Mouse (Mus musculus) liver, embryonic 11.5 days (tissue): ENCODE measurements around the gene Sh3pxd2a. TPM values are rescaled to one million over a fixed set of nuclear protein-coding genes. Genes with fewer than 3 reads are reported as not detected.

Source experiments
- ATAC-seq: fragments of 200-750 bp; cut with Nextera tagmentation; replicated peaks from 2 replicates; pipeline ENCODE4 v1.8.0; 2017; ENCODE audit warnings: moderate number of reproducible peaks, mild to moderate bottlenecking, moderate TSS enrichment, moderate library complexity; ENCODE audit not compliant: low FRiP score
- DNase-seq: peaks from one replicate; pipeline ENCODE4 v3.0.0-alpha.2; 2017; ENCODE audit warnings: low spot score
- H3K27ac ChIP-seq: fragments of 300-500 bp; sonication (generic); 2 replicates; pipeline ENCODE4 v1.5.1; 2014; ENCODE audit warnings: mild to moderate bottlenecking, low read depth, low read length, control low read depth
- H3K27me3 ChIP-seq: fragments of 300-500 bp; sonication (generic); replicated peaks from 2 replicates; pipeline ENCODE4 v1.6.1; 2014; ENCODE audit warnings: low read length, mixed read lengths; ENCODE audit not compliant: control insufficient read depth, insufficient read depth
- H3K36me3 ChIP-seq: fragments of 300-500 bp; sonication (generic); 2 replicates; pipeline ENCODE4 v1.6.1; 2014; ENCODE audit warnings: mild to moderate bottlenecking, low read length, moderate library complexity, mixed read lengths; ENCODE audit not compliant: control insufficient read depth, insufficient read depth
- H3K4me1 ChIP-seq: fragments of 300-500 bp; sonication (generic); replicated peaks from 2 replicates; pipeline ENCODE4 v1.6.1; 2014; ENCODE audit warnings: low read length, mixed read lengths; ENCODE audit not compliant: control insufficient read depth, insufficient read depth
- H3K4me2 ChIP-seq: fragments of 300-500 bp; sonication (generic); 2 replicates; pipeline ENCODE4 v1.6.1; 2014; ENCODE audit warnings: mild to moderate bottlenecking, control low read depth, moderate library complexity
- H3K4me3 ChIP-seq: fragments of 300-500 bp; sonication (generic); 2 replicates; pipeline ENCODE4 v1.5.1; 2014; ENCODE audit warnings: low read depth, low read length, control low read depth
- H3K9ac ChIP-seq: fragments of 300-500 bp; sonication (generic); 2 replicates; pipeline ENCODE4 v1.6.1; 2014; ENCODE audit warnings: low read depth, low read length, control low read depth
- H3K9me3 ChIP-seq: fragments of 300-500 bp; sonication (generic); 2 replicates; pipeline ENCODE4 v1.6.1; 2016; ENCODE audit warnings: low read length, inconsistent platforms, mixed read lengths; ENCODE audit not compliant: control insufficient read depth
- WGBS: fragments of 180-500 bp; shearing (Covaris S2); extraction: QIAGEN DNeasy Blood & Tissue Kit; methylation state at CpG from one replicate; pipeline ENCODE4 v1.1.7; 2014; 5-methylcytosine and 5-hydroxymethylcytosine counted together
- polyA plus RNA-seq: library from polyadenylated mRNA; unstranded; fragments of >200 nt; fragmentation: Nextera tagmentation; extraction: Ambion mirVana; gene quantifications from 2 replicates; pipeline ENCODE4 v1.2.1, GENCODE M21; 2014

Gene Sh3pxd2a
- polyA plus RNA-seq, 1 experiment from 2014 or later = 3.6 TPM

DNA sequence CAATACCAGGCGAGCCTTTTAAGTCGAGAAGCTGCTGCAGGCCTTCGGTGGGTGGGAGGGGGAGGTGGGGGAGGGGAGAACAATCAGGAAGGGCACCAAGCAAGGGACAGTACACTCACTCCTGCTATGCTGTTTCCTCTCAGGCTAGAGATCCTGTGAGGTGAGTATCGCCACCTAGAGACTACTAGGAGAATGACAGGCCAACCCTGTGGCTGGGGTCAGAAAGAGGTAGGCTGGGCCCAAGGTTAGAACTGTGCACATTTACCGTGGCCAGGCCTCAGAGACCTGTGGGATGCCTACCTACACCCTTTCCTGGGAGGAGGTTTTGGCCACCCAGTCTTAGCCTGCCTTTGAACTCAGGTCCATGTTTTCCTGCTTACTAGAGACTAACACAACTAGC lies 204.6 kb downstream of the Sh3pxd2a start:
- Histone ChIP-seq H3K27me3 (peaks cover 2% of the 10 kb centered on the region), H3K4me1 (no peaks in the 10 kb centered on the region; the same call in 1 of the 2 replicates), H3K4me3 (no peak overlapping the region), H3K4me2 (no peak overlapping the region), H3K36me3 (no peaks in the 10 kb centered on the region), H3K27ac (no peak overlapping the region), H3K9me3 (no peaks in the 10 kb centered on the region), H3K9ac (no peak overlapping the region)
- DNase-seq (no peak), ATAC-seq (peak; percentile 40; the same call in 1 of the 2 replicates)
- 6% methylated on average over 5 of the region's 5 CpGs for WGBS

DNA sequence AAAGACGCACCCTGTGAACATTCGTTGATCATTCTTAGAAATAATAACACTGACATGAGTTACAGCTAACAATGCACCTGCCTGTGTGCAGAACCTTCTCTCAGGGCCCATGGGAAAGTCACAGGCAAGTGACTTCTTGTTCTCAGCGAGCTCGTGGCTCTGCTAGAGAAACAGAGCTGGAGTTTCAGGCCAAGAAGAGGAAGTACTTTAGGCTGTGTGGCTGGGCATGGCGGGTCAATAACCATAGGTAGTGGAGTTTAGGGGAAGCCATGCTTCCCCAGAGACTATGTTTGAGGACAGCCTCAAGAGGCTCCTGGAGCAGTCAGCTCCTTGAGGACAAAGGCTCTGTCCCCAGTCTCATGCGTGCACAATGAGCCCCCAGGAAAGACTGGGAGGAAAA lies 208.3 kb downstream of the Sh3pxd2a start:
- no peak for DNase-seq
- Histone ChIP-seq H3K9ac (no peak overlapping the region), H3K27me3 (peaks cover 37% of the 10 kb centered on the region), H3K4me2 (no peak overlapping the region), H3K27ac (no peak overlapping the region), H3K4me1 (peaks cover 2% of the 10 kb centered on the region), H3K36me3 (no peaks in the 10 kb centered on the region), H3K4me3 (no peak overlapping the region), H3K9me3 (no peaks in the 10 kb centered on the region)
- no peak for ATAC-seq
- WGBS = 51% methylated on average over 6 of the region's 6 CpGs

DNA sequence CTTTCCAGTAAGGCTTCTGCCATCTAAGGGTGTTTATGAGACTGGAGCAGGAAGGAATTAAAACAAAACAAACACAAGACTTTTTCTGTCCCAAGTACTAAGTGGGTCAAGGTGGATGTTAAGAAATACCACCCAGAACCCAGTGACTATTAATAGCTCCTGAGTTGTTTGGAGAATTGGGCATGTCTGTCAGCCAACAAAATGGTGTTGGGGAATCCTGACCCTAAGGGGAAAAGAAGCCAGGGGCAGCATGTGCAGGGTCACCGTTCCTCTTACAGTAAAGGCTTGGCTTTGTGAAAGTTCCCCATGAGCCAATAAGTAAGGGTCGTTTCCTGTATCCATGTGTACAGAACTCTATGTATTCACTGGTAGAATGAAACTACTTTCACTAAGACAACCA lies 209.2 kb downstream of the Sh3pxd2a start:
- ATAC-seq (no peak), DNase-seq (no peak)
- Histone ChIP-seq H3K4me3 (no peak overlapping the region), H3K4me2 (no peak overlapping the region), H3K27ac (no peak overlapping the region), H3K27me3 (peaks cover 38% of the 10 kb centered on the region), H3K4me1 (peaks cover 2% of the 10 kb centered on the region), H3K36me3 (no peaks in the 10 kb centered on the region), H3K9me3 (no peaks in the 10 kb centered on the region), H3K9ac (no peak overlapping the region)
- WGBS = 70% methylated on average over 2 of the region's 2 CpGs

DNA sequence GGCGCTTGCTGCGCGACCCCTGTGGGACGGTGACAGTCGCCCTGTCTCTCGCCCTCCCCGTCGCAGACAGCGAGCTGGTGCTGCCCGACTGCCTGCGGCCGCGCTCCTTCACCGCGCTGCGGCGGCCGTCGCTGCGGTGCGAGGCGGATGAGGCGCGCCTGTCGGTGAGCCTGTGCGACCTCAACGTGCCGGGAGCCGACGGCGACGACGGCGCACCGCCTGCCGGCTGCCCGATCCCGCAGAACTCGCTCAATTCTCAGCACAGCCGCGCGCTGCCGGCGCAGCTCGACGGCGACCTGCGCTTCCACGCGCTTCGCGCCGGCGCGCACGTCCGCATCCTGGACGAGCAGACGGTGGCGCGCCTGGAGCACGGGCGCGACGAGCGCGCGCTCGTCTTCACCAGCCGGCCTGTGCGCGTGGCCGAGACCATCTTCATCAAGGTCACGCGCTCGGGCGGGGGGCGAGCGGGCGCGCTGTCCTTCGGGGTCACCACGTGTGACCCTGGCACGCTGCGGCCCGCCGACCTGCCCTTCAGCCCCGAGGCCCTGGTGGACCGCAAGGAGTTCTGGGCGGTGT lies 211.1 kb downstream of the Sh3pxd2a start:
- ATAC-seq = no peak

DNA sequence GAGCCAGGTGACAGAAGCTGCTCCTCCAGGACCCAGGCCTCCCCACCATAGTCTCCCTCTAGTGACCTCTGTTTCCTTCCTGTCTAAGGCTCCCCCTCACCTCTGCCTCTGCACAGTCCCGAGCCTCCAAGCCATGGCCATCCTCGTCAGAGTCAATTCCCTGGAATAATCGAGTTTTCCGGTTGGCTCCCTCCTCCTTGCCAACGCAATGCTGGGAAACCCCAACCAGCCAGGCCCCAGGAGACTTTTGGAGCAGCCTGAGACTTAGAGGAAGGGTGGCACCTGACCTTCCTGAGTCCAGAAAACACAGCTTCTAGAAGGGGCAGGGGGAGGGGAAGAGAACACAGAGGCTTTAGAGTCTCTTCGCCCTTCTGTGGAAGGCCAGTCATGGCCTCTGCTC lies 213.3 kb downstream of the Sh3pxd2a start:
- Histone ChIP-seq H3K4me3 (no peak overlapping the region), H3K9me3 (no peaks in the 10 kb centered on the region), H3K9ac (no peak overlapping the region), H3K27me3 (peaks cover 38% of the 10 kb centered on the region), H3K36me3 (no peaks in the 10 kb centered on the region), H3K27ac (no peak overlapping the region), H3K4me1 (peaks cover 2% of the 10 kb centered on the region; the same call in 1 of the 2 replicates), H3K4me2 (no peak overlapping the region)
- 74% methylated on average over 6 of the region's 6 CpGs for WGBS
- DNase-seq (no peak), ATAC-seq (no peak)

More for the DNA sequence above, 211.1 kb downstream of the Sh3pxd2a start:
- Histone ChIP-seq H3K27me3 (peaks cover 38% of the 10 kb centered on the region), H3K4me2 (peak overlapping the region; percentile 63), H3K27ac (no peak overlapping the region), H3K9ac (no peak overlapping the region), H3K9me3 (no peaks in the 10 kb centered on the region), H3K4me1 (peaks cover 2% of the 10 kb centered on the region; the same call in 1 of the 2 replicates), H3K36me3 (no peaks in the 10 kb centered on the region), H3K4me3 (peak overlapping the region; percentile 43)
- 4% methylated on average over 89 of the region's 90 CpGs for WGBS
- no peak for DNase-seq

DNA sequence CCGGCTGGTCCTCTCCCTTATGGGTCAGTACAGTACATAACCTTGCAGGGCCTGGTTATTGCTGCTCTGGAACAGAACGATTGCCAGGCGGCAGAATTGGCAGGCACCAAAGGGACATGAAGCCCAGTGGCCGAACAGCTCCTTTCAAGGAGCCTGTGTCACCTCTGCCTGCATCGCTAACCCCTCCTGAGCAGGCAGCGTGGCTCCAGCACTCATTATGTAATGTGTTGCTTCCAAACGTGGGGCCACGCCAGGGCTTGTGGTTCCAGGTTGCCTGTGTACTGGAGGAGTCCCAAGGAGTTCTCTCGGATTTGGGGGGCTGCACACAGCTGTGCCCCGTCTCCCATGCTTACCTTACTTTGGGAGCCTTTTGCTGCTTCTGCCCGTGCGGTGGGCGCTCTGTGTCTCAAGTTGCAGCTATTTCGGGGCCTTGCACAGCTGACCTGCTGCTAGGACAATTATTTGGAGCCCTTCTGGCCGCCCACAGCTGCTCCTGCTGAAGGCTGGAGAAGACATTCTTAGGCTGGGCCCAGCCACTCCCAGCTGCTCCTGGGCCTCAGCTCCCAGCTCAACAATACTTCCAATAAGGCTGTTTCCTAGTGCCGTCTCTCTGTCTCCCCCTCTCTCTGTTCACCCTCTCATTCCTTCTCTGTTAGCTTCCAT lies 215.2 kb downstream of the Sh3pxd2a start:
- H3K4me3 ChIP-seq = no peak overlapping the region
- H3K27ac ChIP-seq = no peak overlapping the region
- no peak overlapping the region for H3K4me2 ChIP-seq
- 75% methylated on average over 16 of the region's 16 CpGs for WGBS
- ATAC-seq = no peak
- DNase-seq = no peak
- H3K27me3 ChIP-seq = peaks cover 31% of the 10 kb centered on the region
- peaks cover 2% of the 10 kb centered on the region; the same call in 1 of the 2 replicates for H3K4me1 ChIP-seq
- no peak overlapping the region for H3K9ac ChIP-seq
- H3K9me3 ChIP-seq = no peaks in the 10 kb centered on the region
- no peaks in the 10 kb centered on the region for H3K36me3 ChIP-seq

DNA sequence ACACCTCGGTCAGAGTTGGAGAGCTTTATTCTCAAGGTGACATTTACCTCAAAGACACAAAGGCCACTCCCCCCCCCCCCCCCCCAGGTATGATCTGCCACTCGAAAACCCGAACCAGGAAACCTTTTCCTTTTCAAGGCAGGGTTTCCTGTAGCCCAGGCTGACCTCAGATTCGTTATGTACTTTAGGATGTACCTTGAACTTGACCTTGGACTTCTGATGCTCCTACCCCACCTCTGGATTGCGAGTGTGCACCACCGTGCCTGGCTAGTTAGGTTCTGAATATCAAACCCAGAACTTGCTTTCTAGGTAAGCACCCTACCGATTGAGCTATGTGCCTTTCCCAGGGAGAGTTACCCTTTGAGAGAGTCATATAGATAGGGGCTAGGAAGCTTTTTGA lies 215.9 kb downstream of the Sh3pxd2a start:
- no peak overlapping the region for H3K4me3 ChIP-seq
- 69% methylated on average over 7 of the region's 7 CpGs for WGBS
- ATAC-seq = no peak
- peaks cover under 1% of the 10 kb centered on the region; the same call in 1 of the 2 replicates for H3K4me1 ChIP-seq
- DNase-seq = no peak
- no peaks in the 10 kb centered on the region for H3K36me3 ChIP-seq
- H3K4me2 ChIP-seq = no peak overlapping the region
- H3K27ac ChIP-seq = no peak overlapping the region
- no peaks in the 10 kb centered on the region for H3K9me3 ChIP-seq
- H3K27me3 ChIP-seq = peaks cover 23% of the 10 kb centered on the region
- H3K9ac ChIP-seq = no peak overlapping the region

DNA sequence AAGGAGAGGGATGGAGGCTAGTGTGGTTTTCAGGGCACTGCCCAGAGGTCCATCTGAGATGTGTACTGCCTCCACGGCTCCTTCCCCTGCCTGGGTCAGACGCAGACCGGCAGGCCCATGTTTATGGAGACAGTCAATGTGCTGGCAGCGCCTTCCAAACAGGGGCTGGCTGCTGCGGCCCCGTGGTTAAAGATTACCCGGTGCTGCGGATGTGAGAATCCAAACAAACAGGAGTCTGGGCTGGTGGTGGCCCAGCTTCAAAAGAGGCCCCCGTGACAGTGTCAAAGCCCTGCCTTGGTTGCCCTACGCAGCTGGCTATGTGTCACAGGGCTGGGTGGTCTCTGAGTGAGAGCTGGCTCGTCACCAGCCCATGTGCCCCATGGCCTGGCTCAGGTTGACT lies 216.4 kb downstream of the Sh3pxd2a start:
- Histone ChIP-seq H3K36me3 (no peaks in the 10 kb centered on the region), H3K9ac (no peak overlapping the region), H3K27ac (no peak overlapping the region), H3K4me3 (no peak overlapping the region), H3K4me1 (no peaks in the 10 kb centered on the region), H3K9me3 (no peaks in the 10 kb centered on the region), H3K4me2 (no peak overlapping the region), H3K27me3 (peaks cover 18% of the 10 kb centered on the region)
- 41% methylated on average over 11 of the region's 11 CpGs for WGBS
- DNase-seq = no peak
- ATAC-seq = peak; percentile 60

DNA sequence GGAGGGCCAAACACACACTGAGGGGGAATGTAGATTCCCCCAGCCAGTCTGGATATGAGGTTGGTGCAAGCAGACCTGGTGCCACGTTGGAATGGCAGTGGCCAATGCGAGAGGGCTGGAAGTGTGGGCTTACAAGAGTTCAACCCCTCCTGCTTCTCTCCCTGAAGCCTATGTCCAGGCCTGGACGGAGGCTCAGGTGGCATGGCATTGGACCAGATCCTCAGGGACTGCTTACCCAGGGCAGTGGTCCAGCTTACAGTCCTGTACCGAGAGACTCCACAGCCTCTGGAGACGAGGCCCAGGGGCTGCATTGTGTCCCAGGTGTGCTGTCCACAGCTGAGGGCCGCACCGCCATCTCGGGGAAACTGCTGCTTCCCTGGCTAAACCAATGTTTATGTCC lies 218.7 kb downstream of the Sh3pxd2a start:
- Histone ChIP-seq H3K9me3 (no peaks in the 10 kb centered on the region), H3K4me3 (no peak overlapping the region), H3K27ac (no peak overlapping the region), H3K36me3 (no peaks in the 10 kb centered on the region), H3K4me1 (no peaks in the 10 kb centered on the region), H3K4me2 (no peak overlapping the region), H3K27me3 (no peaks in the 10 kb centered on the region), H3K9ac (no peak overlapping the region)
- 83% methylated on average over 8 of the region's 8 CpGs for WGBS
- ATAC-seq = no peak
- no peak for DNase-seq
